Mouse (Mus musculus) retina, embryonic 14.5 days (tissue): ENCODE measurements at regions not wholly inside any gene's neighbourhood (a gene's known extent, or its start where the extent isn't known, plus 50 kb on each side); places are given as distances from the start of the nearest gene placed in this dataset.
A peak's percentile ranks its signal among the peaks of the same experiment; 100 is the strongest.
"Not testable (repeated sequence)": the region's sequence is repeated elsewhere in the genome, so short reads cannot be mapped to it uniquely, and the experiment has no call there.

ENCODE experiments used
- DNase-seq: peaks from one replicate; pipeline ENCODE4 v3.0.0-alpha.2; 2015; ENCODE audit warnings: low spot score

DNA sequence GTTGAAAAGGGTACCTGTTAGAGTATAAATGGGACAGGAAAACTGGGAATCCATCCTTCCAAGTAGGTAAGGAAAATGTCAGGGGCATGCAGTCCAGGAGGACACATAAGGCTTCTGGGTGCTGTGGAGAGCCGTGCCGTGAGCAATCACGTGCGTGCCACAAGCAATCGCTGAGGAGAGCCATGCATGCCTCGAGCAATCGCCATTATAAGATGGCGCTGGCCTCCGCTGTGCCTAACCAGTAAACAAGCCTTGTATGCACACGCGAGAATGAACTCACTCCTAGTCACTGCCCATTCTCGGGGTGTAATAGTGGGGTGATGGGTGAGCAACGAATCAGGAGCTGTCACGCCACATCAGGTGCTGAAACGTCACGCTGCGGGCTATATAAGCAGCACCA, 210.0 kb downstream of the Rchy1 start:
- DNase-seq: not testable (repeated sequence)

DNA sequence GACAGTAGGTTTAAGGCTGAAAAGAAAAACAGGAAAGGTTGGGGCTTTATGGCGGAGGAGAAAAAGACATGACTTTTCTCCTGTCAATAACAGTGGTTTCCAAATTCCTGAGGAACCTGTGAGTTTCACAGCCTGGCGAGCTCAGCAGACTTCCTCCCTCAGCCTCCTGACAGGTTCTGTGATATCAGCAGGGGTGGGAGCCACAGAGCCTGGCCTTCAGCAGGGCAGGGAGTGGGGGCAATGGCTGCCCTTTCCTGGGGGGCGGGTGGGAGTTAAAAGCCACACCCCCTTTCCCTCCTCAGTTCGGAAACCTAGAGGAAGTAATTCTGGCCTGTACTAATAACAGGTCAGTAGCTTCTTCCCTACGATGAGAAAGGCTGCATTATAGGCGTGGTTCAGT, 211.7 kb downstream of the Rchy1 start:
- DNase-seq: no peak

DNA sequence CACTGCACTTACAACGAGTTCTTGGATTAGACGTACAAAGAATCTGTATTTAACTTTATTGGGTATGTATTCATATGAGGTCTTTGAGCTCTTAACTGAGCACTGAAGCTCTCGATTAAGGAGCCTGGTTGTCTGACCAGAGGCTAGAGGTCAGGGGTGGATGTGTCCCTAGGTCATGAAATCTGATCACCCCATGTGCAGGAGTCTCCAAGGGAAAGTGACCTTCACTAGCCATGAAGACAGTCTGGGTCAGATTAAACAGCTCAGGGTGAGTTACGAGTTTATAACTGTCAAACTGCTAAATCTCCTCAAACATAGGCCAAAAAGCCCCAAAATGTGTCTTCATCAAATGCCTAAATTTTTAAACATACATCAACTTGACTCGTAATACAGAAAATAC, 216.8 kb downstream of the Rchy1 start:
- no peak for DNase-seq

GRCm38 (mm10) chr5:91744389-91744788, 218.5 kb downstream of the Rchy1 start:
- no peak for DNase-seq

GRCm38 (mm10) chr5:91740159-91740537, 222.7 kb downstream of the Rchy1 start:
- DNase-seq: no peak

- DNase-seq: no peak
Measured at GRCm38 (mm10) chr5:91739433-91740158, 222.2 kb downstream of the Parm1 start.

GRCm38 (mm10) chr5:91732002-91732401, 214.6 kb downstream of the Parm1 start:
- no peak for DNase-seq

GRCm38 (mm10) chr5:91731155-91731554, 213.7 kb downstream of the Parm1 start:
- no peak for DNase-seq

DNA sequence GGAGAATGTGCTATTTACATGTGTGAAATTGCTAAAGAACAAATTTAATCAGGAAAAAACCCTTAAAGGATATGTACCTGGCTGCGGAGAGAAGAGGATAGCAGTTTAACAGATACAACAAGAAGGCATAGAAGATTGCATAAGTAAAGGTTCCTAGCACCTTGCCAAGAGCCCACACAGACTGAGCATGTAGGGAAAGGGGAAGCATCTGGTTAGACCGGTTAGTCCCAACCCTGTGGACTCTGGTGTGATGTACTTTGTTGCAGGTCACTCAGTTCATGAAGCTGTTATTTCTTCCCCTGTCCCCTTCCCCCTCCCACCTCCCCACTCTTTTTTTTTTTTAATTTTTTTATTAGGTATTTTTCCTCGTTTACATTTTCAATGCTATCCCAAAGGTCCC, 212.5 kb downstream of the Parm1 start:
- no peak for DNase-seq

GRCm38 (mm10) chr5:91729415-91729814, 212.0 kb downstream of the Parm1 start:
- DNase-seq: peak; percentile 67

DNA sequence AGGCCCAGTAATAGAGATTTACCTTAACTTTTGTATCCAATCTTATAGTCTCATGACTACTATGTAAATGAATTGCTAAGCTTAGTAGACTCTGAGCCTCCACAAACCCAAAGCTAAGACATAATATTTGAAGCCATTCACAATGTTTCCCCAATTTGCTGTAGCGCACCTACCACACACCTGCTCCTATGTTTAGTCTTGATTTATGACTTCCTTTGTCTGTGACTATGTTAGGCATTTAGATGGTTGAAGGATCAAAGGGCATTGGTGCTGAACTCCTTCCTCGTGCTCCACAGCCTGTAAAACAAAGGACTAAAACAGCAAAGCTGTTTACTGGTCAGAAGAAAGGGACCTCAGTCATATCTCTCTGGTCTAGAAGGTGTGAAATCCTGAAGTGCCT, 210.0 kb downstream of the Parm1 start:
- no peak for DNase-seq

DNA sequence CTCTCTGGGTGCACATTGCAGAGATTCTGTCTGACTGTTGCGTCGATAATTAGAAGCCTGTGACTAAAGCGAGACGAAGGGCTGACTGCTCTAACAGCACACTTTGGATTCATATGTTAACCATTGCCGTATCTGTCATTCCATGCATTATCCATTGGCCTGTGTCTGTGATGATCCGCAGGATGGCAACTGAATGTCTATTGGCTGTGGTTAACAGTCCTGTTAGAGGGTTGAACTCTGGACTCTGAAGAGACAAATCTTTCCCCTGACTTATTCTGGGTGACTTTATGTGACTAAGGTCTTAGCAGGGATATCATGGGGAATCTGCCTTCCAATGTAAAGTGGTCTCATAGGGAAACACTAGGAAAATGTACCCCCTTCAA, 208.7 kb downstream of the Parm1 start:
- no peak for DNase-seq

DNA sequence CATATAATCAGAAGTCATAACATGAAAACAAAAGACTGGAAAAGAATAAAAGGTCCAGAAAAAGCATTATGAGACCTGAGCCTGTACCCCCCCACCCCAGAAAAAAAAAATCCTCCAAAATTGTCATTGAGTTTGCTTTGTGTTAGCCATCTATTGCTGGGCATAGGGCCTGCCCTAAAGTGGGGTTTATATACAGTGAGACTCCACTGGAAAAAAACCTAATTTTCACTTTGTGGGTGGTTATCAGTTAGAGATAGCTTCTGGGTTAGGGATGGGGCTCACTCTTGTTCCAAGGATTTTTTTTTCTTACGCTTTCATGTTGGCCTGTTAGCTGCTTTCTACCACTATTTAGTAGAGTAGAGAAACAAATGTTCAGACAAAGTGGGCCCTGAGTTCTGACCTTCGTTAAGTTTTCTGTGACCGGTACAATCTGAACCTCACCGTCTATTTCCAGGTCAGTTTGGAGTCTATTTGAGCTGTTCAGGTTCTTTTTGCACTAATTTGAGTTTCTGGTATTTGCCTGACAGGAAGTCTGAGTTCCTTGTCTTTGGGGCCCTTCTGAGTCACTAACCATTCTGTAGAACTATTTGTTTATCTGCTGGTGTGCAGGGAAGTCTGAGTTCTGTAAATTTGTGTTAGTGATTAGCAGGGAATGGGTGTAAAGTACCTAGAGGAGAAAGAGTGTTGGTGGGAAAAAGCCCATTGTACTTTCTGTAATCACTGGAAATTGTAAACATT, 208.1 kb downstream of the Parm1 start:
- DNase-seq: no peak

- no peak for DNase-seq
Measured at GRCm38 (mm10) chr5:91724881-91725280, 207.5 kb downstream of the Parm1 start.

GRCm38 (mm10) chr5:91723416-91723815, 206.0 kb downstream of the Parm1 start:
- no peak for DNase-seq

GRCm38 (mm10) chr5:91722982-91723381, 205.6 kb downstream of the Parm1 start:
- peak; percentile 48 for DNase-seq

DNA sequence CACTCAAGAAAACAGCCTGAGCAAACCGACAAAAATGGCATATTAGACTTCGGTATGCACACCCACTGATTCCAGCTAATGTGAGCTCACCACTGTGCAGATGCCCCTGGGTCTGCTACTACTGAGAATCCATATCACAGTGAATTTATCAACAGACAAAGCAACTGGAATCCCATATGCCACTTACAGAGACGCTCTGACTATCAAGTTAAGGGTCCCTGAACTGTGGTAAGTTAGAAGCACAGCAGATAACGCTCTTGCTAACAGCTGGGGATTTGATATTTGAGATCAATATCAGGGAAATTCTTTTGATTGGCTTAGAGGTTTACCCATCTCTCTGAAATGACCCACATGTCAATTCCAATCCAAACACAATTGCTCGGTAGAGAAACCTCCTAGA, 205.0 kb downstream of the Parm1 start:
- DNase-seq: peak; percentile 19

DNA sequence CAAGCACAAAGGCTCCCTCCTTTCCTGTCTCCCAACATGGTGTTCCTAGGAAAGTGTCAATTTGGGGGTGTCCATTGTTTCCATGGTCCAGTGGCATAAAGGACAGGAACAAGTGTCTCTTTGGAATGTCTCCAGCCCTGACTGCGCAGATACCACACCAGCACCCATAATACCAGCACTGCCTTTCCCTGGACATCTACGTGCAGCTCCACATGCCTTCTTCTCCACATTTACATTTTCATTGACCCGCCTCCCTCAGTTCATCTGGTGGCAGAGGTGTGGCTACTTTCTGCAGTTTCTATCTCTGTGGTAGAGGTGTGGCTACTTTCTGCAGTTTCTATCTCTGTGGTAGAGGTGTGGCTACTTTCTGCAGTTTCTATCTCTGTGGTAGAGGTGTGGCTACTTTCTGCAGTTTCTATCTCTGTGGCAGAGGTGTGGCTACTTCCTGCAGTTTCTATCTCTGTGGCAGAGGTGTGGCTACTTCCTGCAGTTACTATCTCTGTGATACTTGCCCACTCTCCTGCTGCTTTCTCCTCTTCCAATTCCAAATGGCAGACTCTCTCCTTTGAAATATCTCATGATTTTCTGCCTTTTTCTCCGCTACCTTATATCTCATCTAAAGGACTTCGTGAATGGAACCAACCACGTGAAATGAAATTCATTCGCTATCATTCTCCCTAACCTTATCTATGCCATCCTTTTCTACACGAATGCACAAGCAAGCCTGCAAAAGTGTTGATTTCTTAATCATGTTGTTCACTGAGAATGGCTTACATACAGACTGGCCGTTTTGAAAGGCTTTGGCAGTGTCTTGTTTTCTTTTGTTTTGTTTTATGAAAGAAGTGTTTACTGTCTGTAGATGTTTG, 204.0 kb downstream of the Parm1 start:
- DNase-seq: no peak

DNA sequence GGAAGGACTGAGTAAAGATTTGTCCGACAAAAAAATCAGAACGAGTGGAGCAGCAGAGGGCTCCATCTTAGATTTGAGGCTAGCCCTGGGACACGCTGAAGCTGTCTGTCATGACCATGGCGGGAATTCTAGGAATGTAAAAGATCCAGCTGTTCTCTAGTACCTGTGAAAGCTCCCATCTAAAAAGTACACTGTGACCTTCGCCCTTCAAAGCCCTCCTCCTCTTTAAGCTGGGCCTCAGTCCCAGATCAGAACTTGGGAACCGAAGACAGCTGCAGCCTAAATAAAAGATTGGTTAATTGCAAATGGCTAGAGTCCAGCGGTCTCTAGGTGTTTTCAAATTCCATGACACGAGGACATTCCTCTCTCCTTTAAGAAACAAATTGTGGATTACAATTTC, 195.6 kb downstream of the Parm1 start:
- no peak for DNase-seq

DNA sequence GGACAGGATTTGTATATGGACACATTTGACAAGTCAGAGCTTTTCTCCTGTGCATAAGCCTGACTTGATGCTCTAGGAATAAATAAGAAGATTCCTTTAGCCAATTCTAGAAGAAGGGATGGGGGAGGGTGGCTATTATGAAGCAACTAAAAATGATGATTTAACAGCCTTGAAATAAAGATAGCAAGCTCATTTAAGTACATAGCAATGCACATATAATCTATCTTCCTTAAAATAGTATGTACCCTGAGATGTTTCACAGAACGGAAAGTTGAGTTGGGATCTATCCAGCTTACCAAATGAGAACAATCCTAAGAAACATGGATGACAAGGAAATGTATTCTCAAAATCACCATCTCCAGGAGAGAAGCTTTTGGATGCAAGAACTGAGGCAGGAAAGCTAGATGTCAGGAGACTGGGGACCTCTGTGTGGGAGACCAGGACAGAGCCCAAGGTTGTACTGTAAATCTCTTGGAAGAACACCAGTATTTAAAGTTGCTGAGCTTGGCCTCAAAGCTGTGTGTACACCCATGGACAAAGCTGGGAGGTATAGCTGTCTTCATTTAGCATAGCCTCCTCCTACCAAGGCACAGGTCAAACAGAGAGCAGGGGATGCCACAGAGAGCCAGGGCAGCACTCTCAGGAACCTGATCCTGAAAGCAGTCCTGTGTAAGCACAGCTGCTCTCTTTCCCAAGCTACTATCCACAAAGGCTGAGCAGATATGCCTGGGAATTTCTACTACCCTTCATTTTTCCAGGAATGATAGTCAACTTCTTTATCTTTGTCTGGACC, 192.3 kb downstream of the Parm1 start:
- DNase-seq: no peak

GRCm38 (mm10) chr5:91708149-91708548, 190.7 kb downstream of the Parm1 start:
- no peak for DNase-seq

GRCm38 (mm10) chr5:91697075-91697474, 179.7 kb downstream of the Parm1 start:
- no peak for DNase-seq
